Mouse (Mus musculus) stomach, embryonic 15.5 days (tissue): ENCODE data around the gene Pxn. TPM values are rescaled to one million over a fixed set of nuclear protein-coding genes. Genes with fewer than 3 reads are reported as not detected.
"Not testable (repeated sequence)": the region's sequence is repeated elsewhere in the genome, so short reads cannot be mapped to it uniquely, and the experiment has no call there.

Experiments used
- ATAC-seq: fragments of 200-750 bp; cut with Nextera tagmentation; 2 replicates; pipeline ENCODE4 v1.8.0; 2017; ENCODE audit warnings: low read depth, moderate number of reproducible peaks, moderate TSS enrichment; ENCODE audit not compliant: insufficient read depth, low FRiP score
- H3K27ac ChIP-seq: fragments of 300-500 bp; sonication (generic); 2 replicates; pipeline ENCODE4 v1.5.1; 2015; ENCODE audit warnings: mild to moderate bottlenecking, inconsistent platforms
- H3K27me3 ChIP-seq: fragments of 300-500 bp; sonication (generic); replicated peaks from 2 replicates; pipeline ENCODE4 v1.6.1; 2015; ENCODE audit warnings: inconsistent platforms
- H3K36me3 ChIP-seq: fragments of 300-500 bp; sonication (generic); 2 replicates; pipeline ENCODE4 v1.6.1; 2015; ENCODE audit warnings: inconsistent platforms
- H3K4me1 ChIP-seq: fragments of 300-500 bp; sonication (generic); 2 replicates; pipeline ENCODE4 v1.6.1; 2015; ENCODE audit warnings: inconsistent platforms
- H3K4me2 ChIP-seq: fragments of 300-500 bp; sonication (generic); 2 replicates; pipeline ENCODE4 v1.6.1; 2015; ENCODE audit warnings: mild to moderate bottlenecking, inconsistent platforms
- H3K4me3 ChIP-seq: fragments of 300-500 bp; sonication (generic); replicated peaks from 2 replicates; pipeline ENCODE4 v1.5.1; 2015; ENCODE audit warnings: inconsistent platforms
- H3K9ac ChIP-seq: fragments of 300-500 bp; sonication (generic); 2 replicates; pipeline ENCODE4 v1.6.1; 2015; ENCODE audit warnings: inconsistent platforms
- H3K9me3 ChIP-seq: fragments of 300-500 bp; sonication (generic); 2 replicates; pipeline ENCODE4 v1.6.1; 2016; ENCODE audit warnings: inconsistent platforms
- WGBS: fragments of 180-500 bp; shearing (Covaris S2); methylation state at CpG from one replicate; pipeline ENCODE4 v1.1.7; 2015; 5-methylcytosine and 5-hydroxymethylcytosine counted together
- polyA plus RNA-seq: library from polyadenylated mRNA; unstranded; fragments of >200 nt; fragmentation: Nextera tagmentation; extraction: Ambion mirVana; gene quantifications from 2 replicates; pipeline ENCODE4 v1.2.1, GENCODE M21; 2015

Gene Pxn
- polyA plus RNA-seq, 1 experiment from 2014 or later: 37.0 TPM

GRCm38 (mm10) chr5:115500383-115500935, 6.0 kb upstream of the Pxn start:
- 72% methylated on average over 12 of the region's 12 CpGs for WGBS
- Histone ChIP-seq H3K4me1 (no peaks in the 10 kb centered on the region), H3K9me3 (no peaks in the 10 kb centered on the region), H3K27ac (no peak overlapping the region), H3K4me3 (no peak overlapping the region), H3K27me3 (no peaks in the 10 kb centered on the region), H3K4me2 (no peak overlapping the region), H3K36me3 (no peaks in the 10 kb centered on the region), H3K9ac (no peak overlapping the region)
- no peak for ATAC-seq

GRCm38 (mm10) chr5:115503035-115503434, 3.4 kb upstream of the Pxn start:
- peaks cover 11% of the 10 kb centered on the region for H3K4me1 ChIP-seq
- no peak overlapping the region for H3K4me3 ChIP-seq
- no peaks in the 10 kb centered on the region for H3K9me3 ChIP-seq
- no peak overlapping the region for H3K9ac ChIP-seq
- no peak overlapping the region for H3K4me2 ChIP-seq
- H3K27me3 ChIP-seq: no peaks in the 10 kb centered on the region
- no peak for ATAC-seq
- WGBS: 49% methylated on average over 12 of the region's 12 CpGs
- no peaks in the 10 kb centered on the region for H3K36me3 ChIP-seq
- no peak overlapping the region for H3K27ac ChIP-seq

- not testable (repeated sequence) for H3K36me3 ChIP-seq, H3K27ac ChIP-seq, H3K4me2 ChIP-seq, ATAC-seq, H3K9ac ChIP-seq, H3K9me3 ChIP-seq, H3K4me3 ChIP-seq, H3K27me3 ChIP-seq
- peaks cover 32% of the 10 kb centered on the region for H3K4me1 ChIP-seq
- WGBS: 64% methylated on average over 4 of the region's 4 CpGs
Measured at GRCm38 (mm10) chr5:115505617-115506016, 859 bp upstream of the Pxn start.

GRCm38 (mm10) chr5:115507267-115507980, 948 bp downstream of the Pxn start:
- no peak overlapping the region for H3K27ac ChIP-seq
- peak overlapping the region; percentile 97 for H3K9ac ChIP-seq
- no peaks in the 10 kb centered on the region for H3K36me3 ChIP-seq
- H3K4me2 ChIP-seq: peak overlapping the region; percentile 83
- no peak for ATAC-seq
- H3K9me3 ChIP-seq: no peaks in the 10 kb centered on the region
- peak overlapping the region; percentile 84 for H3K4me3 ChIP-seq
- 15% methylated on average over 12 of the region's 12 CpGs for WGBS
- no peaks in the 10 kb centered on the region for H3K27me3 ChIP-seq
- H3K4me1 ChIP-seq: peaks cover 32% of the 10 kb centered on the region

GRCm38 (mm10) chr5:115507981-115508858, 1.7 kb downstream of the Pxn start:
- Histone ChIP-seq H3K9me3 (no peaks in the 10 kb centered on the region), H3K27me3 (no peaks in the 10 kb centered on the region), H3K36me3 (no peaks in the 10 kb centered on the region), H3K4me3 (peak overlapping the region; percentile 84), H3K9ac (0 out of 2 replicates have a peak overlapping the region, but pooled peaks have one; percentile 97), H3K27ac (peak overlapping the region; percentile 77), H3K4me1 (peaks cover 32% of the 10 kb centered on the region), H3K4me2 (peak overlapping the region; percentile 83)
- ATAC-seq: no peak
- 47% methylated on average over 18 of the region's 18 CpGs for WGBS

- H3K36me3 ChIP-seq: no peaks in the 10 kb centered on the region
- H3K4me2 ChIP-seq: peak overlapping the region; percentile 83
- no peak overlapping the region for H3K9ac ChIP-seq
- peak overlapping the region; percentile 77 for H3K27ac ChIP-seq
- H3K27me3 ChIP-seq: no peaks in the 10 kb centered on the region
- 40% methylated on average over 10 of the region's 10 CpGs for WGBS
- H3K9me3 ChIP-seq: no peaks in the 10 kb centered on the region
- no peak for ATAC-seq
- H3K4me3 ChIP-seq: peak overlapping the region; percentile 84
- H3K4me1 ChIP-seq: peaks cover 32% of the 10 kb centered on the region
Measured at GRCm38 (mm10) chr5:115508859-115509147, 2.3 kb downstream of the Pxn start.

GRCm38 (mm10) chr5:115509321-115509761, 2.9 kb downstream of the Pxn start:
- Histone ChIP-seq H3K36me3 (no peaks in the 10 kb centered on the region), H3K9ac (no peak overlapping the region), H3K4me1 (peaks cover 36% of the 10 kb centered on the region), H3K4me2 (peak overlapping the region; percentile 83), H3K9me3 (no peaks in the 10 kb centered on the region), H3K27ac (peak overlapping the region; percentile 77), H3K27me3 (no peaks in the 10 kb centered on the region), H3K4me3 (peak overlapping the region; percentile 84; the same call in 1 of the 2 replicates)
- no peak for ATAC-seq
- WGBS: 30% methylated on average over 15 of the region's 15 CpGs

- no peak for ATAC-seq
- Histone ChIP-seq H3K36me3 (no peaks in the 10 kb centered on the region), H3K27ac (peak overlapping the region; percentile 77), H3K27me3 (no peaks in the 10 kb centered on the region), H3K9ac (no peak overlapping the region), H3K9me3 (no peaks in the 10 kb centered on the region), H3K4me3 (peak overlapping the region; percentile 84; the same call in 1 of the 2 replicates), H3K4me1 (peaks cover 43% of the 10 kb centered on the region), H3K4me2 (peak overlapping the region; percentile 83)
- 68% methylated on average over 15 of the region's 15 CpGs for WGBS
Measured at GRCm38 (mm10) chr5:115509790-115510689, 3.6 kb downstream of the Pxn start.

GRCm38 (mm10) chr5:115512375-115512774, 5.9 kb downstream of the Pxn start:
- no peak overlapping the region for H3K27ac ChIP-seq
- no peak overlapping the region for H3K4me3 ChIP-seq
- H3K4me2 ChIP-seq: no peak overlapping the region
- peaks cover 48% of the 10 kb centered on the region for H3K4me1 ChIP-seq
- WGBS: 94% methylated on average over 7 of the region's 7 CpGs
- H3K27me3 ChIP-seq: no peaks in the 10 kb centered on the region
- ATAC-seq: no peak
- H3K9ac ChIP-seq: no peak overlapping the region
- H3K9me3 ChIP-seq: no peaks in the 10 kb centered on the region
- H3K36me3 ChIP-seq: no peaks in the 10 kb centered on the region

GRCm38 (mm10) chr5:115513246-115513645, 6.8 kb downstream of the Pxn start:
- Histone ChIP-seq H3K4me2 (no peak overlapping the region), H3K27ac (no peak overlapping the region), H3K4me1 (peaks cover 40% of the 10 kb centered on the region), H3K27me3 (no peaks in the 10 kb centered on the region), H3K4me3 (no peak overlapping the region), H3K36me3 (no peaks in the 10 kb centered on the region), H3K9me3 (no peaks in the 10 kb centered on the region), H3K9ac (no peak overlapping the region)
- WGBS: 94% methylated on average over 14 of the region's 14 CpGs
- no peak for ATAC-seq

- H3K36me3 ChIP-seq: no peaks in the 10 kb centered on the region
- H3K27ac ChIP-seq: 0 out of 2 replicates have a peak overlapping the region, but pooled peaks have one; percentile 89
- 90% methylated on average over 16 of the region's 16 CpGs for WGBS
- no peak overlapping the region for H3K4me2 ChIP-seq
- no peak for ATAC-seq
- no peak overlapping the region for H3K9ac ChIP-seq
- H3K27me3 ChIP-seq: no peaks in the 10 kb centered on the region
- no peaks in the 10 kb centered on the region for H3K9me3 ChIP-seq
- no peak overlapping the region for H3K4me3 ChIP-seq
- peaks cover 35% of the 10 kb centered on the region for H3K4me1 ChIP-seq
Measured at GRCm38 (mm10) chr5:115513721-115514120, 7.2 kb downstream of the Pxn start.
